Mouse (Mus musculus) ES-E14 (cell line): Measurements from ENCODE around the gene Pou2f2. TPM values are rescaled to one million over a fixed set of nuclear protein-coding genes. Genes with fewer than 3 reads are reported as not detected.

Experiments
- DNase-seq: peaks from one replicate; pipeline ENCODE4 v3.0.0-alpha.2; 2013; ENCODE audit warnings: low read depth, low spot score
- H3K27ac ChIP-seq: 2 replicates; pipeline ENCODE4 v1.5.1; 2012; ENCODE audit warnings: low read depth, mild to moderate bottlenecking, low read length, moderate library complexity, mixed read lengths; ENCODE audit not compliant: poor library complexity, insufficient read depth, severe bottlenecking
- H3K36me3 ChIP-seq: 2 replicates; pipeline ENCODE4 v1.6.1; 2012; ENCODE audit warnings: mild to moderate bottlenecking, low read length, moderate library complexity, mixed read lengths; ENCODE audit not compliant: control insufficient read depth, poor library complexity, insufficient read depth, severe bottlenecking
- H3K4me1 ChIP-seq, 2 experiments: fragments of 150-350 bp in 1 of 2; sonication (generic) in 1 of 2; 2 replicates each; pipeline ENCODE4 v1.6.1; 2012; ENCODE audit warnings: low read length in 2 of 2, mild to moderate bottlenecking in 1 of 2, mixed read lengths in 1 of 2; ENCODE audit not compliant: control insufficient read depth in 2 of 2, insufficient read depth in 2 of 2, poor library complexity in 1 of 2
- H3K4me3 ChIP-seq, 2 experiments: fragments of 150-350 bp in 1 of 2; sonication (generic) in 1 of 2; 2 replicates each; pipeline ENCODE4 v1.5.1; 2012; ENCODE audit warnings: low read length in 2 of 2, low read depth in 1 of 2, mild to moderate bottlenecking in 1 of 2, mixed read lengths in 1 of 2; ENCODE audit not compliant: insufficient read depth in 1 of 2, poor library complexity in 1 of 2, severe bottlenecking in 1 of 2
- H3K9ac ChIP-seq: 2 replicates; pipeline ENCODE4 v1.6.1; 2012; ENCODE audit warnings: low read depth, mild to moderate bottlenecking, low read length, mixed read lengths; ENCODE audit not compliant: poor library complexity, insufficient read depth, severe bottlenecking
- H3K9me3 ChIP-seq: fragments of 150-350 bp; sonication (generic); 2 replicates; pipeline ENCODE4 v1.6.1; 2012; ENCODE audit warnings: low read depth, mild to moderate bottlenecking, low read length; ENCODE audit not compliant: control insufficient read depth, insufficient read depth
- CHD2 ChIP-seq: IDR thresholded peaks from 2 replicates; pipeline ENCODE4 v1.6.1; 2014; ENCODE audit warnings: mild to moderate bottlenecking, low read depth, low read length, inconsistent platforms
- HCFC1 ChIP-seq: IDR thresholded peaks from 2 replicates; pipeline ENCODE4 v1.6.1; 2012; ENCODE audit warnings: low read length, inconsistent platforms, borderline replicate concordance; ENCODE audit not compliant: insufficient read depth
- MAFK ChIP-seq: IDR thresholded peaks from 2 replicates; pipeline ENCODE4 v1.6.1; 2014; ENCODE audit warnings: mild to moderate bottlenecking, low read depth, low read length, inconsistent platforms; ENCODE audit not compliant: insufficient read depth
- ZC3H11A ChIP-seq: IDR thresholded peaks from 2 replicates; pipeline ENCODE4 v1.6.1; 2012; ENCODE audit warnings: low read depth, mild to moderate bottlenecking, inconsistent platforms, low read length, borderline replicate concordance
- ZNF384 ChIP-seq: IDR thresholded peaks from 2 replicates; pipeline ENCODE4 v1.6.1; 2012; ENCODE audit warnings: low read depth, low read length, inconsistent platforms
- in situ Hi-C, 2 experiments: fragments of 600-800 bp; cut with MboI; formaldehyde crosslinking; loops; one replicate each; pipeline ENCODE4 v1.15.1; 2025; ENCODE audit warnings: low sequenced_read_pairs in 2 of 2, inconsistent platforms in 1 of 2; ENCODE audit not compliant: unreplicated experiment in 2 of 2
- total RNA-seq: library from RNA; depleted of rRNA; stranded (reverse); fragments of 300-350 nt; gene quantifications from 2 replicates; pipeline ENCODE4 v1.2.3, GENCODE M21; 2012

Gene Pou2f2
- total RNA-seq, 1 experiment, result 2.4 TPM

GRCm38 (mm10) chr7:25080431-25080830 lies 99.1 kb downstream of the Pou2f2 start:
- Histone ChIP-seq H3K27ac (no peak overlapping the region), H3K9ac (peak overlapping the region; percentile 20; the same call in 1 of the 2 replicates), H3K36me3 (peaks cover 37% of the 10 kb centered on the region), H3K9me3 (no peaks in the 10 kb centered on the region), H3K4me1 (peaks cover 6 to 25% of the 10 kb centered on the region in 2 experiments; a peak in 3 of 4 replicates), H3K4me3 (peak overlapping the region in 1 of 2 experiments; percentile 53; a peak in 2 of 4 replicates)
- in situ Hi-C loops, result no loop called here
- TF ChIP-seq MAFK, result no peak
- DNase-seq, result no peak

- H3K9ac ChIP-seq, result 0 out of 2 replicates have a peak overlapping the region, but pooled peaks have one; percentile 6
- no peak overlapping the region for H3K27ac ChIP-seq
Measured at GRCm38 (mm10) chr7:25079496-25080026, 100.0 kb downstream of the Pou2f2 start.

GRCm38 (mm10) chr7:25077414-25077755 lies 102.1 kb downstream of the Pou2f2 start:
- Histone ChIP-seq H3K36me3 (peaks cover 30% of the 10 kb centered on the region), H3K4me1 (peaks cover 6 to 37% of the 10 kb centered on the region in 2 experiments; a peak in 3 of 4 replicates), H3K27ac (peak overlapping the region; percentile 85), H3K4me3 (peak overlapping the region; percentile 99), H3K9me3 (no peaks in the 10 kb centered on the region), H3K9ac (peak overlapping the region; percentile 95)
- in situ Hi-C loops, result no loop called here
- TF ChIP-seq ZNF384 (no peak), CHD2 (no peak), HCFC1 (no peak), ZC3H11A (no peak), MAFK (no peak)
- DNase-seq, result no peak

More at GRCm38 (mm10) chr7:25079496-25080026, 100.0 kb downstream of the Pou2f2 start:
- peaks cover 6 to 25% of the 10 kb centered on the region in 2 experiments; a peak in 3 of 4 replicates for H3K4me1 ChIP-seq
- TF ChIP-seq ZC3H11A (no peak), CHD2 (no peak), MAFK (no peak)
- in situ Hi-C loops, result no loop called here
- peaks cover 37% of the 10 kb centered on the region for H3K36me3 ChIP-seq
- DNase-seq, result no peak
- H3K9me3 ChIP-seq, result no peaks in the 10 kb centered on the region
- H3K4me3 ChIP-seq, result no peak overlapping the region; a peak in 1 of 4 replicates

GRCm38 (mm10) chr7:25076663-25077413 lies 102.7 kb downstream of the Pou2f2 start:
- peak overlapping the region; percentile 99 for H3K4me3 ChIP-seq
- H3K36me3 ChIP-seq, result peaks cover 25% of the 10 kb centered on the region
- peak; percentile 90 for TF ChIP-seq CHD2
- 0 out of 2 replicates have a peak, but pooled peaks have one; percentile 52 for TF ChIP-seq HCFC1
- TF ChIP-seq ZNF384, result peak; percentile 72
- no peak for TF ChIP-seq ZC3H11A
- no peak for TF ChIP-seq MAFK
- peak; percentile 97 for DNase-seq
- H3K9ac ChIP-seq, result peak overlapping the region; percentile 95
- H3K27ac ChIP-seq, result peak overlapping the region; percentile 85
- peaks cover 6 to 33% of the 10 kb centered on the region in 2 experiments; a peak in 3 of 4 replicates for H3K4me1 ChIP-seq
- in situ Hi-C loops, result no loop called here
- H3K9me3 ChIP-seq, result no peaks in the 10 kb centered on the region
